Mouse (Mus musculus) MEL (cell line): ENCODE measurements around the gene Gm47429. TPM values are rescaled to one million over a fixed set of nuclear protein-coding genes. Genes with fewer than 3 reads are reported as not detected.

ENCODE experiments used
- DNase-seq: peaks from one replicate; pipeline ENCODE4 v3.0.0; 2011; ENCODE audit warnings: low read depth, low spot score
- H3K27ac ChIP-seq: 2 replicates; pipeline ENCODE4 v1.5.1; 2012; ENCODE audit warnings: low read depth, mild to moderate bottlenecking, control low read depth, low read length, moderate library complexity; ENCODE audit not compliant: control insufficient read depth
- H3K27me3 ChIP-seq, 2 experiments: fragments of 150-350 bp in 1 of 2; sonication (generic) in 1 of 2; 2 replicates each; pipeline ENCODE4 v1.6.1; 2012; ENCODE audit warnings: low read length in 2 of 2, mild to moderate bottlenecking in 2 of 2, improper control_type of control experiment in 1 of 2, moderate library complexity in 1 of 2; ENCODE audit not compliant: insufficient read depth in 2 of 2, control insufficient read depth in 1 of 2
- H3K36me3 ChIP-seq, 2 experiments: 2 replicates each; pipeline ENCODE4 v1.6.1; 2012 to 2014; ENCODE audit warnings: low read length in 2 of 2, improper control_type of control experiment in 1 of 2, inconsistent platforms in 1 of 2, mild to moderate bottlenecking in 1 of 2; ENCODE audit not compliant: insufficient read depth in 2 of 2, control insufficient read depth in 1 of 2
- H3K4me1 ChIP-seq, 2 experiments: fragments of 150-350 bp in 1 of 2; sonication (generic) in 1 of 2; 2 replicates each; pipeline ENCODE4 v1.6.1; 2012; ENCODE audit warnings: low read length in 2 of 2, improper control_type of control experiment in 1 of 2, mild to moderate bottlenecking in 1 of 2; ENCODE audit not compliant: insufficient read depth in 2 of 2, control insufficient read depth in 1 of 2
- H3K4me3 ChIP-seq, 2 experiments: fragments of 150-350 bp in 1 of 2; sonication (generic) in 1 of 2; 2 replicates each; pipeline ENCODE4 v1.5.1; 2012; ENCODE audit warnings: low read depth in 2 of 2, low read length in 2 of 2, mild to moderate bottlenecking in 2 of 2, moderate library complexity in 2 of 2, control low read depth in 1 of 2, improper control_type of control experiment in 1 of 2; ENCODE audit not compliant: control insufficient read depth in 1 of 2, insufficient read depth in 1 of 2
- H3K79me2 ChIP-seq: 2 replicates; pipeline ENCODE4 v1.6.1; 2012; ENCODE audit warnings: mild to moderate bottlenecking, low read length, moderate library complexity; ENCODE audit not compliant: control insufficient read depth, poor library complexity, insufficient read depth
- H3K9ac ChIP-seq: 2 replicates; pipeline ENCODE4 v1.6.1; 2012; ENCODE audit warnings: low read depth, mild to moderate bottlenecking, control low read depth, low read length, moderate library complexity; ENCODE audit not compliant: control insufficient read depth, poor library complexity, severe bottlenecking
- H3K9me3 ChIP-seq: fragments of 150-350 bp; sonication (generic); replicated peaks from 2 replicates; pipeline ENCODE4 v1.6.1; 2012; ENCODE audit warnings: mild to moderate bottlenecking, low read length, improper control_type of control experiment, moderate library complexity; ENCODE audit not compliant: insufficient read depth
- BHLHE40 ChIP-seq: IDR thresholded peaks from 2 replicates; pipeline ENCODE4 v1.6.1; 2012; ENCODE audit warnings: low read depth, mild to moderate bottlenecking, inconsistent platforms, low read length, improper control_type of control experiment, borderline replicate concordance
- E2F4 ChIP-seq: IDR thresholded peaks from 2 replicates; pipeline ENCODE4 v1.6.1; 2011; ENCODE audit warnings: low read depth, low read length, improper control_type of control experiment, borderline replicate concordance
- ELF1 ChIP-seq: IDR thresholded peaks from 2 replicates; pipeline ENCODE4 v1.6.1; 2014; ENCODE audit warnings: low read depth, mild to moderate bottlenecking, inconsistent platforms, low read length, improper control_type of control experiment, moderate library complexity
- ETS1 ChIP-seq: IDR thresholded peaks from 2 replicates; pipeline ENCODE4 v1.6.1; 2012; ENCODE audit warnings: low read depth, mild to moderate bottlenecking, inconsistent platforms, low read length, improper control_type of control experiment, moderate library complexity
- GATA1 ChIP-seq: IDR thresholded peaks from 2 replicates; pipeline ENCODE4 v1.6.1; 2011; ENCODE audit warnings: low read depth, low read length, improper control_type of control experiment
- HCFC1 ChIP-seq: IDR thresholded peaks from 2 replicates; pipeline ENCODE4 v1.6.1; 2012; ENCODE audit warnings: low read depth, mild to moderate bottlenecking, inconsistent platforms, low read length, improper control_type of control experiment, moderate library complexity
- MAX ChIP-seq: IDR thresholded peaks from 2 replicates; pipeline ENCODE4 v1.6.1; 2011; ENCODE audit warnings: low read length, improper control_type of control experiment
- MAZ ChIP-seq: IDR thresholded peaks from 2 replicates; pipeline ENCODE4 v1.6.1; 2012; ENCODE audit warnings: low read depth, mild to moderate bottlenecking, inconsistent platforms, low read length, improper control_type of control experiment
- MEF2A ChIP-seq: IDR thresholded peaks from 2 replicates; pipeline ENCODE4 v1.6.1; 2014; ENCODE audit warnings: low read depth, mild to moderate bottlenecking, inconsistent platforms, low read length, improper control_type of control experiment; ENCODE audit not compliant: poor library complexity, insufficient replicate concordance, severe bottlenecking; ENCODE audit errors: extremely low read depth
- NELFE ChIP-seq: IDR thresholded peaks from 2 replicates; pipeline ENCODE4 v1.6.1; 2011; ENCODE audit warnings: low read depth, low read length, improper control_type of control experiment
- NRF1 ChIP-seq: IDR thresholded peaks from 2 replicates; pipeline ENCODE4 v1.6.1; 2014; ENCODE audit warnings: low read depth, mild to moderate bottlenecking, inconsistent platforms, low read length, improper control_type of control experiment, moderate library complexity; ENCODE audit not compliant: poor library complexity, insufficient read depth, severe bottlenecking
- POLR2AphosphoS5 ChIP-seq: IDR thresholded peaks from 2 replicates; pipeline ENCODE4 v1.6.1; 2012; ENCODE audit warnings: low read depth, borderline replicate concordance, mild to moderate bottlenecking, inconsistent platforms, low read length, moderate library complexity, mixed read lengths
- RCOR1 ChIP-seq: IDR thresholded peaks from 2 replicates; pipeline ENCODE4 v1.6.1; 2012; ENCODE audit warnings: low read depth, mild to moderate bottlenecking, inconsistent platforms, low read length, improper control_type of control experiment
- SIN3A ChIP-seq: IDR thresholded peaks from 2 replicates; pipeline ENCODE4 v1.6.1; 2012; ENCODE audit warnings: low read length, improper control_type of control experiment, inconsistent platforms
- UBTF ChIP-seq: IDR thresholded peaks from 2 replicates; pipeline ENCODE4 v1.6.1; 2012; ENCODE audit warnings: low read depth, mild to moderate bottlenecking, inconsistent platforms, low read length, improper control_type of control experiment, moderate library complexity, borderline replicate concordance; ENCODE audit not compliant: insufficient read depth
- USF1 ChIP-seq: IDR thresholded peaks from 2 replicates; pipeline ENCODE4 v1.6.1; 2014; ENCODE audit warnings: low read depth, mild to moderate bottlenecking, inconsistent platforms, low read length, improper control_type of control experiment, moderate library complexity
- USF2 ChIP-seq, 2 experiments: IDR thresholded peaks; 2 replicates each; pipeline ENCODE4 v1.6.1; 2011 to 2012; ENCODE audit warnings: improper control_type of control experiment in 2 of 2, low read length in 2 of 2, borderline replicate concordance in 1 of 2, inconsistent platforms in 1 of 2, low read depth in 1 of 2, mild to moderate bottlenecking in 1 of 2; ENCODE audit not compliant: insufficient read depth in 1 of 2
- ZNF384 ChIP-seq: IDR thresholded peaks from 2 replicates; pipeline ENCODE4 v1.6.1; 2012; ENCODE audit warnings: low read depth, mild to moderate bottlenecking, inconsistent platforms, low read length, improper control_type of control experiment
- polyA plus RNA-seq, 2 experiments: library from polyadenylated mRNA; stranded (reverse) in 1 of 2; unstranded in 1 of 2; fragments of >175 nt in 1 of 2; fragments of >200 nt in 1 of 2; gene quantifications; 2 replicates each; pipeline versions ENCODE4 v1.2.1 to v1.2.4; 2012; ENCODE audit warnings: low replicate concordance in 2 of 2, low read depth in 1 of 2; ENCODE audit not compliant: insufficient read length in 2 of 2, insufficient read depth in 1 of 2, missing spikeins in 1 of 2
- total RNA-seq: library from RNA; depleted of rRNA; stranded (reverse); fragments of 300-350 nt; gene quantifications from 2 replicates; pipeline ENCODE4 v1.2.3, GENCODE M21; 2012

Gm47429 gene
- total and polyA plus RNA-seq, 3 experiments, result not detected

DNA sequence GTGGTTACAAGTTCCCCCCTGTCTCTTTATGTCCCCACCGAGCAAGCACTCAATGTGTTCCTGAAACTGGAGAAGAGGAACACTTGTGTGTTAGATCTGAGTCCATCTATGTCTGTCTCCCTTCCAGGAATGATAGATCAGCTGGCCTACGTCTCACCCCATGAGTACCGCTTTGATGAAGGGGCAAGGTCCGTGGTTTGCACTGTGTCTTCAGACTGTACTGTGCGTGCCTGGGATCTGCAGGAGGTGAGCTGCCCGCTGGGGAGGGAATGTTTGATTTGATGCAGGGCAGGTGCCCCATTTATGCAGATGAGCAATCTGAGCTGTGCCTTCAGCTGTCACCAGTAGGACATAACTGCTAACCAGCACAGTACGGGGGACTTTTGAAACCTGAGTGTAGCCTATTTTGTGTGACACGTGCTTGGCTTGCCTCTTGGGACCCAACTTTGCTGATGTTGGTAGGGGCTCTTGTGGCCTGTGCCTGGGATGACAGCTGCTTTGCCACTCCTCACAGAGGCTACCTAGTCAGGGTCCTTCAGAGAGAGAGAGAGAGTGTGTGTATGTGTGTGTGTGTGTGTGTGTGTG lies 20.0 kb downstream of the Gm47429 start:
- no peak for TF ChIP-seq MEF2A
- no peak for TF ChIP-seq USF1
- no peak for TF ChIP-seq ETS1
- no peak for TF ChIP-seq UBTF
- no peak for TF ChIP-seq NRF1
- TF ChIP-seq GATA1, result no peak
- TF ChIP-seq USF2 (IDR thresholded peaks at IDR 0.05; ENCODE audit: borderline replicate concordance in 1 of 2, insufficient read depth in 1 of 2, low read depth in 1 of 2, low read length in 2 of 2), result no peak
- TF ChIP-seq E2F4, result no peak
- TF ChIP-seq NELFE, result no peak
- no peak for TF ChIP-seq POLR2AphosphoS5
- no peak for TF ChIP-seq MAX
- no peak for TF ChIP-seq MAZ
- TF ChIP-seq ZNF384, result no peak
- TF ChIP-seq BHLHE40, result no peak
- H3K9ac ChIP-seq, result no peak overlapping the region
- DNase-seq, result no peak
- no peaks in the 10 kb centered on the region for H3K36me3 ChIP-seq
- no peaks in the 10 kb centered on the region for H3K9me3 ChIP-seq
- H3K4me1 ChIP-seq, result no peaks in the 10 kb centered on the region
- H3K27ac ChIP-seq, result no peak overlapping the region
- H3K4me3 ChIP-seq, result no peak overlapping the region
- no peaks in the 10 kb centered on the region for H3K79me2 ChIP-seq
- no peaks in the 10 kb centered on the region for H3K27me3 ChIP-seq

DNA sequence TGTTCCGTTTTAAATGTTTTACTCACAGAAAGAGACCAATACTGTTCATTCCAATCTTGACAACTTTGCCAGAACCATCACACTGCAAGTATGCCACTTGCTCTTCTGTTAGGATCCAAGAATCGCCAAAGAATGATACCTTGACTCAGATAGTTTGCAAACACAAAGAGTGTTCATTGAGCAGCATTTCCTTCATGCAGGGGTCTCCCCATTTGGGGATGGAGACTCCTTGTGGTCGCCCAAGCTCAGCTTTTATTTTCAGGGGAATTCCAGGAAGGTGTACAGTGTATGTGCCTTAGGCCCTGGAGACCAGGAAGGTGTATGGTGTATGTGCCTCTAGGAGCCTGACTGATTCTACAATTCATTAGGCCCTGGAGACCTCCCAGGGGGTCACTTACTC lies 25.3 kb downstream of the Gm47429 start:
- TF ChIP-seq RCOR1 (no peak), SIN3A (no peak), HCFC1 (no peak), ELF1 (no peak)
- no peak for DNase-seq
- no peak overlapping the region for H3K9ac ChIP-seq

More for the DNA sequence above, 25.3 kb downstream of the Gm47429 start:
- H3K27ac ChIP-seq, result no peak overlapping the region
- no peaks in the 10 kb centered on the region for H3K79me2 ChIP-seq
- no peaks in the 10 kb centered on the region for H3K9me3 ChIP-seq
- no peaks in the 10 kb centered on the region for H3K4me1 ChIP-seq
- no peaks in the 10 kb centered on the region for H3K36me3 ChIP-seq
- H3K27me3 ChIP-seq, result no peaks in the 10 kb centered on the region
- H3K4me3 ChIP-seq, result no peak overlapping the region
